Mouse (Mus musculus): ENCODE measurements around the gene 4930544D05Rik.

The 4930544D05Rik gene

GRCm38 (mm10) chr11:70605024-70605566, 10.6 kb upstream of the 4930544D05Rik start:
- peak; percentile 55 for DNase-seq

GRCm38 (mm10) chr11:70606717-70607116, 8.9 kb upstream of the 4930544D05Rik start:
- no peak for DNase-seq

GRCm38 (mm10) chr11:70607611-70608010, 8.0 kb upstream of the 4930544D05Rik start:
- no peak for DNase-seq

- DNase-seq: no peak
These were observed 7.1 kb upstream of the 4930544D05Rik start for GRCm38 (mm10) chr11:70608381-70609066.

GRCm38 (mm10) chr11:70610752-70611151, 4.9 kb upstream of the 4930544D05Rik start:
- DNase-seq: no peak

- DNase-seq: no peak
These were observed 3.1 kb upstream of the 4930544D05Rik start for GRCm38 (mm10) chr11:70612505-70612904.

- DNase-seq: no peak
These were observed 574 bp upstream of the 4930544D05Rik start for GRCm38 (mm10) chr11:70615074-70615473.

- no peak for DNase-seq
These were observed 3.5 kb downstream of the 4930544D05Rik start, which contains the start of gene Chrne for GRCm38 (mm10) chr11:70619101-70619500. Gene Chrne (minus strand): TSS chr11:70619216.

GRCm38 (mm10) chr11:70621972-70622814, 6.5 kb downstream of the 4930544D05Rik start:
- DNase-seq: no peak

GRCm38 (mm10) chr11:70623053-70623742, 7.5 kb downstream of the 4930544D05Rik start:
- no peak for DNase-seq

- DNase-seq: no peak
These were observed 9.8 kb downstream of the 4930544D05Rik start for GRCm38 (mm10) chr11:70625473-70625872.

- no peak for DNase-seq
These were observed 11.2 kb downstream of the 4930544D05Rik start for GRCm38 (mm10) chr11:70626877-70627276.

GRCm38 (mm10) chr11:70628431-70628830, 12.8 kb downstream of the 4930544D05Rik start:
- no peak for DNase-seq

GRCm38 (mm10) chr11:70629557-70629956, 13.9 kb downstream of the 4930544D05Rik start:
- no peak for DNase-seq

GRCm38 (mm10) chr11:70630129-70630528, 14.5 kb downstream of the 4930544D05Rik start:
- DNase-seq: no peak

GRCm38 (mm10) chr11:70635601-70636000, 20.0 kb downstream of the 4930544D05Rik start:
- no peak for DNase-seq

GRCm38 (mm10) chr11:70637764-70638163, 22.1 kb downstream of the 4930544D05Rik start:
- no peak for DNase-seq

GRCm38 (mm10) chr11:70638293-70638692, 22.6 kb downstream of the 4930544D05Rik start:
- DNase-seq: no peak

- no peak for DNase-seq
These were observed 23.1 kb downstream of the 4930544D05Rik start, which contains the start of gene Gp1ba for GRCm38 (mm10) chr11:70638714-70639278. Gene Gp1ba (plus strand): TSS chr11:70639122.

- DNase-seq: no peak
These were observed 24.3 kb downstream of the 4930544D05Rik start for GRCm38 (mm10) chr11:70639976-70640375.

GRCm38 (mm10) chr11:70641241-70641640, 25.6 kb downstream of the 4930544D05Rik start:
- no peak for DNase-seq

- no peak for DNase-seq
These were observed 27.4 kb downstream of the 4930544D05Rik start for GRCm38 (mm10) chr11:70643051-70643450.
